Mouse (Mus musculus) C2C12 (cell line): Measurements from ENCODE around the gene Relb.

Source experiments
- CTCF ChIP-seq: IDR thresholded peaks from one replicate; pipeline ENCODE4 v1.5.1; 2011; ENCODE audit not compliant: control insufficient read depth, insufficient read depth, insufficient read length
- MYOD1 ChIP-seq: IDR thresholded peaks from one replicate; pipeline ENCODE4 v1.6.1; 2011; ENCODE audit warnings: low read depth; ENCODE audit not compliant: control insufficient read depth, insufficient read length
- MYOG ChIP-seq: IDR thresholded peaks from one replicate; pipeline ENCODE4 v1.6.1; 2011; ENCODE audit not compliant: control insufficient read depth, insufficient read length; ENCODE audit errors: extremely low read depth
- USF1 ChIP-seq: IDR thresholded peaks from one replicate; pipeline ENCODE4 v1.6.1; 2011; ENCODE audit warnings: low read depth, mild to moderate bottlenecking, control low read depth, moderate library complexity

DNA sequence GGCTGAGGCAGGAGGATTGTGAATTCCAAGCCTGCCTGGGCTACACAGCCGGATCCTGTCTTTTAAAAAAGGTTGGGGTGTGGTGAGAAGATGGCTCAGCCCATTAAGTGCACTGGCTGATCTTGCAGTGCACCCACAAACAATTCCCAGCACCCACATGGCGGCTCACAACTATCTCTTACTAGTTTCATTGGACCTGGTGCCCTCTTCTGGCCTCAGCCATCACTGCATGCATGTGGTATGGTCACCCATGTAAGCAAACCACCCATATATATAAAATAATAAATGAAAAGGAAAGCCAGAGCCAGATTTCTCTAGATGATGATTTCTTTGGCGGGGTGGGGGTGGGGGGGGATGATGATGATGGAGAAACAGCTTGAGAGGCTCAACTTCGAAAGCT, 64.8 kb downstream of the Relb start:
- TF ChIP-seq CTCF (no peak), MYOG (no peak), MYOD1 (no peak), USF1 (no peak)
